Comparison of ENCODE assay signal across 8 mouse cellular contexts in the genomic region with DNA sequence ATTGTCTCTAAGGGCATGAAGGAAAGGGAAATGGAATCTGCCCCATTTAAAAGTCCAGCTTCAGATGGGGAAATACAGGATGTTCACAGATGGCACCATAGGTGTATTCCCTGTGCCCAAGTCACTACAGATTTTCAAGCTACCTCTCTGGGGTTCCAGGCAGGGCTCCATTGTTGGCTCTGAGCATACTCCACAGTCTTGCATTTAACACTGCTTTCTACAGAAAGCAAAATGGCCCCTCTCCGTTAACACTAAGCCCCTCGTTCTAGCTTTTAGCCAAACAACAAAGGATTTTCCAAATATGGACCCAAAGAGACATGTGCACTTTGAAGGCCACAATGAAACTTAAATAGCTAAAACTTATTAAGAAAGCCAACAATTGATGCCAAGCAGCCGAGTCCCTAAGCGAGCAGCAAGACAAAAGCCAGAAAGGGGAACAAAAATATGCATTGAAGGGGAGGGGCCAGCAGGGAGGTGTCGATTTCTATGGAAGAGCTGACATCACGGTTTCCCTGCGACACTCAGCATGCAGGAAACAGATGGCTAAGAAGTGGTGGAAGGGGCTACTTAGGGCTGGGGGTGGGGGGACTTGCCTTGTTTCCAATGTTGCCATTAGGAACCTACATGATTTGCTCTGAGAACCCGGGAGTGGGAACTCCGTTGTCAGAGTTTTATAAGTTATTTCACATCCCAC. TPM values are rescaled to one million over a fixed set of nuclear protein-coding genes. Genes with fewer than 3 reads are reported as not detected.
DNase-seq lines count a peak whose midpoint lies in the region; ATAC-seq and TF ChIP-seq lines count a peak whose summit lies in the region.
"Had no signal": no experiment of that assay in that cellular context is flagged by ENCODE, and none has a peak within 500 bp of the region (broad histone marks: within the 10 kb centered on the region; RNA-seq: fewer than 3 reads in every experiment).

No protein-coding gene starts in this region.

- H3K27ac ChIP-seq in neural tube, embryonic 11.5 days (ENCODE audit: low read depth, low read length), result no peak overlapping the region
- H3K27ac ChIP-seq in neural tube, embryonic 15.5 days (replicated peaks), result no peak overlapping the region
- H3K27ac ChIP-seq in forebrain, embryonic 11.5 days (ENCODE audit: low read depth, low read length), result no peak overlapping the region
- peak overlapping the region; percentile 80 for H3K27ac ChIP-seq in limb, embryonic 10.5 days
- H3K27ac ChIP-seq in cerebellum, adult 2 months (ENCODE audit: insufficient read depth, low read length), result no peak overlapping the region

- no peak for TF ChIP-seq POLR2A in cerebellum, adult 2 months (IDR thresholded peaks at IDR 0.05; ENCODE audit: borderline replicate concordance, insufficient read depth, low read length)

- ATAC-seq in neural tube, embryonic 11.5 days (ENCODE audit: insufficient read depth, low FRiP score, low TSS enrichment), result no peak
- no peak for ATAC-seq in neural tube, embryonic 15.5 days (ENCODE audit: low FRiP score)
- peak; percentile 76 for ATAC-seq in forebrain, embryonic 11.5 days (replicated peaks; ENCODE audit: low FRiP score)

- H3K36me3 ChIP-seq in neural tube, embryonic 11.5 days (ENCODE audit: control insufficient read depth, insufficient read depth, low read length), result no peaks in the 10 kb centered on the region
- no peaks in the 10 kb centered on the region for H3K36me3 ChIP-seq in neural tube, embryonic 15.5 days
- no peaks in the 10 kb centered on the region for H3K36me3 ChIP-seq in forebrain, embryonic 11.5 days (ENCODE audit: control insufficient read depth, insufficient read depth, low read length)
- no peaks in the 10 kb centered on the region for H3K36me3 ChIP-seq in limb, embryonic 10.5 days
- H3K36me3 ChIP-seq in splenic B cell, adult 2 months (ENCODE audit: control insufficient read depth, insufficient read depth, low read length, poor library complexity, severe bottlenecking), result no peaks in the 10 kb centered on the region

- 45% methylated on average over 9 of the region's 9 CpGs for WGBS in neural tube, embryonic 11.5 days
- 32% methylated on average over 9 of the region's 9 CpGs for WGBS in neural tube, embryonic 15.5 days
- WGBS in forebrain, embryonic 11.5 days, result 26% methylated on average over 9 of the region's 9 CpGs
- WGBS in limb, embryonic 10.5 days, result 62% methylated on average over 9 of the region's 9 CpGs
- WGBS in cerebellum, adult 2 months, result 25% methylated on average over 9 of the region's 9 CpGs

- peak; percentile 55 for DNase-seq in neural tube, embryonic 11.5 days (ENCODE audit: low spot score)
- DNase-seq in forebrain, embryonic 11.5 days (ENCODE audit: low spot score), result no peak
- peak; percentile 42 for DNase-seq in limb, embryonic 10.5 days (ENCODE audit: low spot score)
- peak; percentile 25 for DNase-seq in splenic B cell, adult 2 months (ENCODE audit: low read depth, low spot score)
- DNase-seq in cerebellum, adult 2 months, result no peak
- no peak for DNase-seq in kidney, postnatal 4 days
- DNase-seq: cerebellum, postnatal 10 days had no signal

- no peaks in the 10 kb centered on the region for H3K27me3 ChIP-seq in neural tube, embryonic 11.5 days (ENCODE audit: control insufficient read depth, insufficient read depth, low read length)
- H3K27me3 ChIP-seq in neural tube, embryonic 15.5 days (replicated peaks), result no peaks in the 10 kb centered on the region
- H3K27me3 ChIP-seq in forebrain, embryonic 11.5 days (ENCODE audit: control insufficient read depth, insufficient read depth, low read length), result no peaks in the 10 kb centered on the region
- H3K27me3 ChIP-seq in limb, embryonic 10.5 days (ENCODE audit: low read depth, poor library complexity, severe bottlenecking), result no peaks in the 10 kb centered on the region
- no peaks in the 10 kb centered on the region for H3K27me3 ChIP-seq in splenic B cell, adult 2 months (ENCODE audit: control insufficient read depth, insufficient read depth, low read length, poor library complexity, severe bottlenecking)
- no peaks in the 10 kb centered on the region for H3K27me3 ChIP-seq in cerebellum, adult 2 months (ENCODE audit: control insufficient read depth, insufficient read depth, low read length)

- no peak overlapping the region for H3K4me2 ChIP-seq in neural tube, embryonic 11.5 days (ENCODE audit: low read depth)
- H3K4me2 ChIP-seq in neural tube, embryonic 15.5 days, result no peak overlapping the region
- H3K4me2 ChIP-seq in forebrain, embryonic 11.5 days (ENCODE audit: low read depth, low read length, severe bottlenecking), result peak overlapping the region; percentile 13; the same call in 1 of the 2 replicates

- no peak overlapping the region for H3K4me3 ChIP-seq in neural tube, embryonic 11.5 days (ENCODE audit: low read depth, low read length)
- no peak overlapping the region for H3K4me3 ChIP-seq in neural tube, embryonic 15.5 days (replicated peaks)
- H3K4me3 ChIP-seq in forebrain, embryonic 11.5 days (ENCODE audit: low read depth, low read length), result no peak overlapping the region
- no peak overlapping the region for H3K4me3 ChIP-seq in limb, embryonic 10.5 days
- no peak overlapping the region for H3K4me3 ChIP-seq in cerebellum, adult 2 months (replicated peaks; ENCODE audit: insufficient read depth, low read depth, low read length)

- no peaks in the 10 kb centered on the region for H3K4me1 ChIP-seq in neural tube, embryonic 11.5 days (ENCODE audit: control insufficient read depth, insufficient read depth, low read length)
- no peaks in the 10 kb centered on the region for H3K4me1 ChIP-seq in neural tube, embryonic 15.5 days
- peaks cover 3% of the 10 kb centered on the region; the same call in 1 of the 2 replicates for H3K4me1 ChIP-seq in forebrain, embryonic 11.5 days (replicated peaks; ENCODE audit: control insufficient read depth, insufficient read depth, low read length)
- H3K4me1 ChIP-seq in limb, embryonic 10.5 days, result peaks cover 30% of the 10 kb centered on the region
- H3K4me1 ChIP-seq in cerebellum, adult 2 months (ENCODE audit: control insufficient read depth, insufficient read depth, low read length), result no peaks in the 10 kb centered on the region

- no peak overlapping the region for H3K9ac ChIP-seq in neural tube, embryonic 11.5 days (ENCODE audit: low read length)
- H3K9ac ChIP-seq in neural tube, embryonic 15.5 days (replicated peaks), result no peak overlapping the region
- H3K9ac ChIP-seq in forebrain, embryonic 11.5 days (ENCODE audit: low read length), result no peak overlapping the region; the same call in 1 of the 2 replicates

- TF ChIP-seq CTCF in cerebellum, adult 2 months (IDR thresholded peaks at IDR 0.05; ENCODE audit: borderline replicate concordance, insufficient read depth, low read depth, low read length), result no peak

- no peaks in the 10 kb centered on the region for H3K9me3 ChIP-seq in neural tube, embryonic 11.5 days (ENCODE audit: control insufficient read depth, low read length)
- no peaks in the 10 kb centered on the region for H3K9me3 ChIP-seq in neural tube, embryonic 15.5 days (replicated peaks)
- H3K9me3 ChIP-seq in forebrain, embryonic 11.5 days (ENCODE audit: control insufficient read depth, low read length), result no peaks in the 10 kb centered on the region
- H3K9me3 ChIP-seq in limb, embryonic 10.5 days (replicated peaks), result no peaks in the 10 kb centered on the region

RNA-seq across cellular contexts. Expression of a gene that starts 11.4 kb away (rescaled TPM):
- polyA plus RNA-seq in neural tube, embryonic 11.5 days (2014; fragmentation: Nextera tagmentation; extraction: Ambion mirVana), result 7.7 and 8.7 TPM in 2 replicates
- polyA plus RNA-seq in neural tube, embryonic 15.5 days (2015; fragmentation: Nextera tagmentation; extraction: Ambion mirVana), result 5.9 and 6.0 TPM in 2 replicates
- 9.2 and 10.8 TPM in 2 replicates for polyA plus RNA-seq in forebrain, embryonic 11.5 days (2014; fragmentation: Nextera tagmentation; extraction: Ambion mirVana)
- 6.3 and 6.7 TPM in 2 replicates for polyA plus RNA-seq in limb, embryonic 10.5 days (2016; fragmentation: Nextera tagmentation; extraction: Ambion mirVana)
- polyA plus RNA-seq in cerebellum, adult 2 months (2012; rRNA removed), result 17.3 and 17.8 TPM in 2 replicates

RNA-seq across cellular contexts. Expression of a gene that starts 40.4 kb away (rescaled TPM):
- polyA plus RNA-seq in neural tube, embryonic 11.5 days (2014; fragmentation: Nextera tagmentation; extraction: Ambion mirVana), result 21.5 and 23.7 TPM in 2 replicates
- 32.4 and 36.3 TPM in 2 replicates for polyA plus RNA-seq in neural tube, embryonic 15.5 days (2015; fragmentation: Nextera tagmentation; extraction: Ambion mirVana)
- 28.3 and 29.9 TPM in 2 replicates for polyA plus RNA-seq in forebrain, embryonic 11.5 days (2014; fragmentation: Nextera tagmentation; extraction: Ambion mirVana)
- 19.2 and 23.0 TPM in 2 replicates for polyA plus RNA-seq in limb, embryonic 10.5 days (2016; fragmentation: Nextera tagmentation; extraction: Ambion mirVana)
- polyA plus RNA-seq in cerebellum, adult 2 months (2012; rRNA removed), result 18.0 and 19.9 TPM in 2 replicates

Comparison
In these comparisons a context has a peak if more than half of its experiments do, and no peak if none do; other contexts are left out.
1. DNase-seq: peak in neural tube, embryonic 11.5 days (single experiment), limb, embryonic 10.5 days (single experiment) and splenic B cell, adult 2 months (single experiment); none in forebrain, embryonic 11.5 days (single experiment), cerebellum, adult 2 months (0 of 2) and kidney, postnatal 4 days (0 of 2).